Mouse (Mus musculus) hematopoietic stem cell, adult 5-6 weeks (primary cell): ENCODE data around the gene Gstcd. TPM values are rescaled to one million over a fixed set of nuclear protein-coding genes. Genes with fewer than 3 reads are reported as not detected.

Experiments
- ATAC-seq, 2 experiments: fragments of 125-278 bp in 1 of 2; replicated peaks in 1 of 2; 2 replicates each; pipeline ENCODE4 v1.8.0; 2016 to 2017; ENCODE audit warnings: inconsistent platforms in 2 of 2, mild to moderate bottlenecking in 2 of 2, moderate number of reproducible peaks in 2 of 2, low read depth in 1 of 2, moderate TSS enrichment in 1 of 2; ENCODE audit not compliant: low FRiP score in 2 of 2, poor library complexity in 2 of 2, severe bottlenecking in 2 of 2, insufficient read depth in 1 of 2, low TSS enrichment in 1 of 2
- total RNA-seq: library from RNA; stranded (forward); fragments of 172-1452, 232-1000 nt; gene quantifications from 2 replicates; pipeline ENCODE4 v1.2.3, GENCODE M21; 2017

Gene Gstcd
- total RNA-seq, 1 experiment from 2014 or later: 21.2 TPM

GRCm38 (mm10) chr3:133082736-133083135 lies 9.1 kb downstream of the Gstcd start:
- ATAC-seq: no peak

- ATAC-seq: peak in 1 of 2 experiments; percentile 42; a peak in 1 of 4 replicates
These were observed 16.3 kb downstream of the Gstcd start for GRCm38 (mm10) chr3:133075560-133075959.

GRCm38 (mm10) chr3:133052068-133052467 lies 39.8 kb downstream of the Gstcd start:
- ATAC-seq: no peak

GRCm38 (mm10) chr3:133033145-133033755 lies 58.6 kb downstream of the Gstcd start:
- no peak for ATAC-seq

- no peak for ATAC-seq
These were observed 64.9 kb downstream of the Gstcd start for GRCm38 (mm10) chr3:133026977-133027376.

- no peak for ATAC-seq
These were observed 84.6 kb downstream of the Gstcd start for GRCm38 (mm10) chr3:133007250-133007649.

GRCm38 (mm10) chr3:132996299-132996698 lies 95.5 kb downstream of the Gstcd start:
- no peak for ATAC-seq

- ATAC-seq: no peak
These were observed 95.9 kb downstream of the Gstcd start for GRCm38 (mm10) chr3:132995904-132996267.

- ATAC-seq: no peak
These were observed 96.5 kb downstream of the Gstcd start for GRCm38 (mm10) chr3:132995172-132995903.

GRCm38 (mm10) chr3:132986188-132986587 lies 105.6 kb downstream of the Gstcd start:
- no peak for ATAC-seq

- ATAC-seq: no peak
These were observed 107.9 kb downstream of the Gstcd start for GRCm38 (mm10) chr3:132983845-132984485.

GRCm38 (mm10) chr3:132981968-132982367 lies 109.9 kb downstream of the Gstcd start:
- ATAC-seq: no peak

GRCm38 (mm10) chr3:132979781-132980461 lies 111.9 kb downstream of the Gstcd start:
- no peak for ATAC-seq

- peak; percentile 53 to 65 for ATAC-seq
These were observed 125.6 kb downstream of the Gstcd start for GRCm38 (mm10) chr3:132966255-132966654.

GRCm38 (mm10) chr3:132964715-132965507 lies 126.9 kb downstream of the Gstcd start:
- no peak for ATAC-seq

GRCm38 (mm10) chr3:132962631-132963361 lies 129.0 kb downstream of the Gstcd start:
- no peak for ATAC-seq

GRCm38 (mm10) chr3:132950529-132950880 lies 141.3 kb downstream of the Gstcd start:
- 0 out of 4 replicates have a peak, but pooled peaks of 1 of the 2 experiments have one; percentile 4 for ATAC-seq
